Mouse (Mus musculus): ENCODE data around the gene Ttc13.

Ttc13 gene

GRCm38 (mm10) chr8:124653568-124654475, 68.0 kb downstream of the Ttc13 start:
- DNase-seq (ENCODE audit: low spot score): no peak

- no peak for DNase-seq (ENCODE audit: low spot score)
Measured at GRCm38 (mm10) chr8:124652546-124652945, 69.2 kb downstream of the Ttc13 start.

- DNase-seq (ENCODE audit: low spot score): no peak
Measured at GRCm38 (mm10) chr8:124651776-124652175, 70.0 kb downstream of the Ttc13 start.

GRCm38 (mm10) chr8:124648311-124648710, 73.5 kb downstream of the Ttc13 start:
- DNase-seq (ENCODE audit: low spot score): no peak

- DNase-seq (ENCODE audit: low spot score): peak; percentile 81
Measured at GRCm38 (mm10) chr8:124643540-124644339, 78.0 kb downstream of the Ttc13 start.

- DNase-seq (ENCODE audit: low spot score): no peak
Measured at GRCm38 (mm10) chr8:124641599-124641998, 80.2 kb downstream of the Ttc13 start.

- no peak for DNase-seq (ENCODE audit: low spot score)
Measured at GRCm38 (mm10) chr8:124635247-124635502, 86.6 kb downstream of the Ttc13 start.

GRCm38 (mm10) chr8:124634411-124635246, 87.2 kb downstream of the Ttc13 start:
- no peak for DNase-seq (ENCODE audit: low spot score)

GRCm38 (mm10) chr8:124633001-124633703, 88.6 kb downstream of the Ttc13 start:
- DNase-seq (ENCODE audit: low spot score): peak; percentile 79

GRCm38 (mm10) chr8:124631966-124632365, 89.8 kb downstream of the Ttc13 start:
- DNase-seq (ENCODE audit: low spot score): peak; percentile 39

GRCm38 (mm10) chr8:124630891-124631290, 90.9 kb downstream of the Ttc13 start:
- no peak for DNase-seq (ENCODE audit: low spot score)

GRCm38 (mm10) chr8:124630489-124630888, 91.3 kb downstream of the Ttc13 start:
- peak; percentile 38 for DNase-seq (ENCODE audit: low spot score)

- DNase-seq (ENCODE audit: low spot score): no peak
Measured at GRCm38 (mm10) chr8:124626251-124626650, 95.5 kb downstream of the Ttc13 start.

Data from lung, postnatal 25 days (tissue).